Mouse (Mus musculus) CH12.LX (cell line): ENCODE results near the gene E130114P18Rik. TPM values are rescaled to one million over a fixed set of nuclear protein-coding genes. Genes with fewer than 3 reads are reported as not detected.

Experiments
- DNase-seq: peaks from one replicate; pipeline ENCODE4 v3.0.0-alpha.2; 2013; ENCODE audit errors: extremely low read depth
- H3K27ac ChIP-seq: 2 replicates; pipeline ENCODE4 v1.5.1; 2012; ENCODE audit warnings: low read depth, mild to moderate bottlenecking, control low read depth, moderate library complexity; ENCODE audit not compliant: insufficient read depth
- H3K27me3 ChIP-seq: replicated peaks from 2 replicates; pipeline ENCODE3; 2012; ENCODE audit warnings: inconsistent platforms
- H3K36me3 ChIP-seq, 2 experiments: replicated peaks in 1 of 2; 2 replicates each; pipeline versions ENCODE3 to v1.6.1; 2012; ENCODE audit warnings: inconsistent platforms in 1 of 2, low read length in 1 of 2, mild to moderate bottlenecking in 1 of 2, mixed read lengths in 1 of 2, moderate library complexity in 1 of 2; ENCODE audit not compliant: control insufficient read depth in 1 of 2, insufficient read depth in 1 of 2
- H3K4me1 ChIP-seq, 2 experiments: 2 replicates each; pipeline ENCODE4 v1.6.1; 2012; ENCODE audit warnings: inconsistent platforms in 1 of 2, moderate library complexity in 1 of 2; ENCODE audit not compliant: insufficient read depth in 2 of 2, control insufficient read depth in 1 of 2
- H3K4me2 ChIP-seq: 2 replicates; pipeline ENCODE4 v1.6.1; 2012; ENCODE audit warnings: low read depth, mild to moderate bottlenecking, control low read depth; ENCODE audit not compliant: poor library complexity, insufficient read depth, severe bottlenecking
- H3K4me3 ChIP-seq, 3 experiments: fragments of 150-350 bp in 1 of 3; sonication (generic) in 1 of 3; replicated peaks in 1 of 3; 2 replicates each; pipeline versions ENCODE3 to v1.5.1; 2011 to 2012; ENCODE audit warnings: low read depth in 2 of 3, low read length in 2 of 3, mild to moderate bottlenecking in 2 of 3, moderate library complexity in 2 of 3, control low read depth in 1 of 3, improper control_type of control experiment in 1 of 3, inconsistent platforms in 1 of 3, mixed read lengths in 1 of 3; ENCODE audit not compliant: poor library complexity in 1 of 3
- H3K79me2 ChIP-seq: replicated peaks from 2 replicates; pipeline ENCODE4 v1.6.1; 2012; ENCODE audit warnings: mild to moderate bottlenecking, moderate library complexity; ENCODE audit not compliant: control insufficient read depth, poor library complexity, insufficient read depth, severe bottlenecking; ENCODE audit errors: extremely low read depth
- H3K9ac ChIP-seq: 2 replicates; pipeline ENCODE4 v1.6.1; 2012; ENCODE audit warnings: low read depth, mild to moderate bottlenecking, control low read depth, moderate library complexity; ENCODE audit not compliant: insufficient read depth
- H3K9me3 ChIP-seq: replicated peaks from 2 replicates; pipeline ENCODE3; 2012; ENCODE audit warnings: low read length, inconsistent platforms, mixed read lengths
- CHD2 ChIP-seq: IDR thresholded peaks from 2 replicates; pipeline ENCODE4 v1.6.1; 2011; ENCODE audit warnings: low read length, improper control_type of control experiment
- ELF1 ChIP-seq: IDR thresholded peaks from 2 replicates; pipeline ENCODE4 v1.6.1; 2014; ENCODE audit warnings: low read depth, mild to moderate bottlenecking, inconsistent platforms, low read length, improper control_type of control experiment
- ETS1 ChIP-seq: conservative IDR thresholded peaks from 2 replicates; pipeline ENCODE4 v1.6.1; 2012; ENCODE audit warnings: low read depth, mild to moderate bottlenecking, inconsistent platforms, low read length, improper control_type of control experiment, moderate library complexity
- GABPA ChIP-seq: IDR thresholded peaks from 2 replicates; pipeline ENCODE4 v1.6.1; 2012; ENCODE audit warnings: low read depth, low read length, improper control_type of control experiment, inconsistent platforms; ENCODE audit not compliant: insufficient replicate concordance
- IRF4 ChIP-seq: IDR thresholded peaks from 2 replicates; pipeline ENCODE4 v1.6.1; 2014; ENCODE audit warnings: low read depth, mild to moderate bottlenecking, inconsistent platforms, low read length, improper control_type of control experiment
- KAT2A ChIP-seq: IDR thresholded peaks from 2 replicates; pipeline ENCODE4 v1.6.1; 2012; ENCODE audit warnings: low read length, improper control_type of control experiment, inconsistent platforms; ENCODE audit not compliant: insufficient replicate concordance
- NELFE ChIP-seq: IDR thresholded peaks from 2 replicates; pipeline ENCODE4 v1.6.1; 2011; ENCODE audit warnings: low read depth, low read length, improper control_type of control experiment
- NRF1 ChIP-seq: IDR thresholded peaks from 2 replicates; pipeline ENCODE4 v1.6.1; 2014; ENCODE audit warnings: low read depth, mild to moderate bottlenecking, inconsistent platforms, low read length, improper control_type of control experiment, moderate library complexity
- SIN3A ChIP-seq: IDR thresholded peaks from 2 replicates; pipeline ENCODE4 v1.6.1; 2012; ENCODE audit warnings: low read length, improper control_type of control experiment, inconsistent platforms
- USF1 ChIP-seq: IDR thresholded peaks from 2 replicates; pipeline ENCODE4 v1.6.1; 2014; ENCODE audit warnings: low read depth, mild to moderate bottlenecking, inconsistent platforms, low read length, improper control_type of control experiment
- USF2 ChIP-seq: conservative IDR thresholded peaks from 2 replicates; pipeline ENCODE4 v1.6.1; 2011; ENCODE audit warnings: low read depth, low read length, improper control_type of control experiment
- ZKSCAN1 ChIP-seq: IDR thresholded peaks from 2 replicates; pipeline ENCODE4 v1.6.1; 2012; ENCODE audit warnings: low read depth, inconsistent platforms, low read length, improper control_type of control experiment, borderline replicate concordance
- ZNF384 ChIP-seq: IDR thresholded peaks from 2 replicates; pipeline ENCODE4 v1.6.1; 2012; ENCODE audit warnings: low read depth, low read length, improper control_type of control experiment, inconsistent platforms
- dilution Hi-C: fragments of 300-500 bp; cut with MboI; formaldehyde crosslinking; loops from 2 replicates; pipeline ENCODE4 v1.14.3; 2020; ENCODE audit warnings: low sequenced_read_pairs; ENCODE audit not compliant: extremely low pct_unique_long_range_greater_than_20kb, extremely low pct_ligation_motif_present
- in situ Hi-C: fragments of 300-500 bp; cut with MboI; formaldehyde crosslinking; loops from 3 replicates; pipeline ENCODE4 v1.14.3; 2019; ENCODE audit warnings: low sequenced_read_pairs, low pct_ligation_motif_present, low pct_unique_long_range_greater_than_20kb, mixed read lengths
- polyA plus RNA-seq: library from polyadenylated mRNA; unstranded; fragments of >175 nt; gene quantifications from 2 replicates; pipeline ENCODE4 v1.2.1, GENCODE M21; 2012; ENCODE audit warnings: low read depth; ENCODE audit not compliant: insufficient read length
- total RNA-seq, 2 experiments: library from RNA; depleted of rRNA; stranded (reverse); fragments of 300-350 nt in 1 of 2; fragments of >200 nt in 1 of 2; gene quantifications; 2 replicates each; pipeline ENCODE4 v1.2.3; 2012 to 2014

E130114P18Rik gene
- total and polyA plus RNA-seq, 3 experiments, result not detected

GRCm38 (mm10) chr4:97606524-97606923, 171.4 kb downstream of the E130114P18Rik start:
- H3K36me3 ChIP-seq, result no peaks in the 10 kb centered on the region
- no peak overlapping the region for H3K4me3 ChIP-seq
- H3K79me2 ChIP-seq, result no peaks in the 10 kb centered on the region
- no peaks in the 10 kb centered on the region for H3K4me1 ChIP-seq
- dilution Hi-C loops (no loop called here), in situ Hi-C loops (no loop called here)
- no peak overlapping the region for H3K4me2 ChIP-seq
- peaks cover 67% of the 10 kb centered on the region for H3K9me3 ChIP-seq
- TF ChIP-seq ZNF384 (no peak), CHD2 (no peak), ELF1 (no peak), SIN3A (no peak)
- H3K27me3 ChIP-seq, result no peaks in the 10 kb centered on the region
- no peak overlapping the region for H3K27ac ChIP-seq
- H3K9ac ChIP-seq, result no peak overlapping the region
- no peak for DNase-seq

GRCm38 (mm10) chr4:97602579-97602978, 175.3 kb downstream of the E130114P18Rik start:
- Histone ChIP-seq H3K9ac (no peak overlapping the region), H3K9me3 (peaks cover 57% of the 10 kb centered on the region), H3K4me1 (no peaks in the 10 kb centered on the region), H3K36me3 (no peaks in the 10 kb centered on the region), H3K4me3 (no peak overlapping the region), H3K27ac (no peak overlapping the region), H3K79me2 (no peaks in the 10 kb centered on the region), H3K4me2 (no peak overlapping the region), H3K27me3 (no peaks in the 10 kb centered on the region)
- in situ Hi-C loops, result no loop called here
- dilution Hi-C loops, result no loop called here
- TF ChIP-seq IRF4 (no peak), GABPA (no peak), USF1 (no peak), KAT2A (no peak), ELF1 (no peak), CHD2 (no peak), NRF1 (no peak), USF2 (no peak), NELFE (no peak), ETS1 (no peak), ZKSCAN1 (no peak)
- DNase-seq, result no peak
